Mouse (Mus musculus): ENCODE results near the gene Taf9b.
"Not testable (repeated sequence)": the region's sequence is repeated elsewhere in the genome, so short reads cannot be mapped to it uniquely, and the experiment has no call there.

The Taf9b gene

DNA sequence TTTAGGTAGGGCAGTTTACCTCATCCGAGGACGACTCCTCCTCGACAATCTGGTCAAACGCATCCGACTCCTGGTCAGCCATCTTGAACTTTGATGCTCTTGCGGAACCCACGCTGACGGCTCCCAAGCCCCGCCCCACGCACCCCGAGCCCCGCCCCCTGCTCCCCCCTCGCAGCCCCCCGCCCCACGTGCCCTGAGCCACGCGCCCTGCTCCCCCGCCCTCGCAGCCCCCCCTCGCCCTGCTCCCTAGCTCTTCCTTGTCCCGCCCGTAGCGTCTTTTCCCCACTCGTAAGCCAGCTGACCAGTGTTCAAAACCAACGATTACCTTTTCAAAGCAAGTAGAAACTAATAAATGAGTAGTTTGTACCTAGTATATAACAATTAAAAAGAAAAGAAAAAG is at the start of gene Taf9b:
Taf9b (minus strand) TSS at position 101 of the 400 bp plus-strand sequence.
- DNase-seq (ENCODE audit: low read depth, low spot score): no peak

GRCm38 (mm10) chrX:106255276-106255675 is 34.3 kb upstream of the Taf9b start, which contains the start of gene Fnd3c2:
TSS of gene Fnd3c2 (minus strand) at chrX:106255376.
- no peak for DNase-seq (ENCODE audit: low read depth, low spot score)

GRCm38 (mm10) chrX:106219171-106220032 is 1.6 kb downstream of the Taf9b start:
- DNase-seq (ENCODE audit: low read depth, low spot score): peak; percentile 42

- DNase-seq (ENCODE audit: low read depth, low spot score): no peak
Observed at GRCm38 (mm10) chrX:106209100-106209499, 11.9 kb downstream of the Taf9b start.

GRCm38 (mm10) chrX:106198904-106199303 is 22.1 kb downstream of the Taf9b start:
- DNase-seq (ENCODE audit: low read depth, low spot score): no peak

DNA sequence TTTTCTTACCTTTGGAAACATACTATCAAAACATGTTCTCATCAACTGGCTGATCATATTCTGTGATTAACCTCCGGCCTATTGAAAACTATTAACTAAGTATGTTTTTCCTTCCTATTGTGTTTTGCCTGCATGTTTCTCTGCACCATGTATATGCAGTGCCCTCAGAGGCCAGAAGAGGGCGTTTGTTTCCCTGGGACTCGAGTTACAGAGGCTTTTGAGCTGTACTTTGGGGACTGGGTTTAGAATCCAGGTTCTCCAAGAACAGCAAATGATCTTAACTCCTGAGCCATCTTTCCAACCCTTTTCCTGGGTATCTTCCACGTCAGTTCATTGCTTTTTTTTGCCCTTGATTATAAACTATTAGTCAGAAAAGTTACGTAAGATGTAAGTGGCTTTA is 23.6 kb downstream of the Taf9b start:
- DNase-seq (ENCODE audit: low read depth, low spot score): no peak

GRCm38 (mm10) chrX:106194361-106194760 is 26.6 kb downstream of the Taf9b start:
- not testable (repeated sequence) for DNase-seq (ENCODE audit: low read depth, low spot score)

DNA sequence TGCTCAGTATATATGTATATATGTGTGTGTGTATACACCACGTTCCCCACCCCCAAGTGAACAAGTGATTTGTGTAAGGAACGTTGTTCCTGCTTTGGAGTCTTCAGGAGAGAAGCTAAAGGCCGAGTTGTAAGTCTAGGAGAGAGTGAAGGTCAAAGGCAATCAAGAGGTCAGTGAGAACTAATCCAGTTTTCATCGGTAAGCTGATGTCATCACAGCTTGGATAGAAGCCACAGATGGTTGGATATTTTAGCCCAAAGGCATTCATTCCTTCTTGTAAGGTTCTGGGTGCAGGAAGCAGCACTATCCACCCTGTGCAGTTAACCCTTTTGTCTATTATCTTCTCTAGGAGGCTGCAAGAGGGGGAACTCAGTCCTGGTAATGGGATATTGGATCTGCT is 30.9 kb downstream of the Taf9b start:
- DNase-seq (ENCODE audit: low read depth, low spot score): no peak

GRCm38 (mm10) chrX:106189356-106189755 is 31.6 kb downstream of the Taf9b start:
- no peak for DNase-seq (ENCODE audit: low read depth, low spot score)

DNA sequence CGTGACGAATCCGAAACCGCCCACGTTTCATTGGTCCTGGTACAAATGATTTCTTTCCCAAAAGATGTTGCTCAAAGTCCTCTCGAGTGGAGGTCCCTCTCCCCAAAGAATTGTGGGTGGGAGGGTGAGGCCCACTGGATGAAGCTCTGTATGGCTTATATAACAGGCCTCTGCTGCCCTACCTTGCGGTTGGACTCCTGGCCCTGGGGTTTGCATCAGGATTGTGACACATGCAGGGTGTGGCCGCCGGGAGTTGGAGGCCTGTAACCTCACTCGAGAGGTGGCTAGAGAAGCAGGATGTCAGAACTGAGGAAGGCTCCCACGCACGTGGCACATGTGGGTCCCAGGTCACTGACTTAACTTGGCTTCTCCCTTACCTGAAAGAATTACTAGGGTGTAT is 33.2 kb downstream of the Taf9b start:
- DNase-seq (ENCODE audit: low read depth, low spot score): no peak

GRCm38 (mm10) chrX:106186713-106187649 is 34.0 kb downstream of the Taf9b start, which contains the start of gene Pgk1:
TSS of gene Pgk1 (plus strand) at chrX:106187100.
- DNase-seq (ENCODE audit: low read depth, low spot score): peak; percentile 80

DNA sequence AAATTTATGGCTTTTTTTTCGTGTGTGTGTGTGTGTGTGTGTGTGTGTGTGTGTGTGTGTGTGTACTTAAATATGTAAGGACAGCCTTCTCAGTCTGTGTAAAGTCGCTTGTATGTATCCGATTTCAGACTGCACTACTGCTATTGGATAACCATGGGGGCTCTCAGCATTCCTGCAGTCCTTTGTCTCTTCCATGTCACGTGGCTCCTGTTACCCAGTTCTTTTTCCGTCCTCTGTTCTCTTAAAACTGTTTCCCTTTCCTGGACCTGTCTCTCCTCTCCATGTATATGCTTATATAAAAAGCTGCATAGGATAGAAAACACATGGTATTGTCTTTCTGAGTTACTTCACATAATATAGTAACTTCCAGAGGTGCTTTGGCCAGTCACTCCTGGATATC is 35.3 kb downstream of the Taf9b start:
- DNase-seq (ENCODE audit: low read depth, low spot score): no peak

GRCm38 (mm10) chrX:106184279-106184678 is 36.7 kb downstream of the Taf9b start:
- DNase-seq (ENCODE audit: low read depth, low spot score): no peak

DNA sequence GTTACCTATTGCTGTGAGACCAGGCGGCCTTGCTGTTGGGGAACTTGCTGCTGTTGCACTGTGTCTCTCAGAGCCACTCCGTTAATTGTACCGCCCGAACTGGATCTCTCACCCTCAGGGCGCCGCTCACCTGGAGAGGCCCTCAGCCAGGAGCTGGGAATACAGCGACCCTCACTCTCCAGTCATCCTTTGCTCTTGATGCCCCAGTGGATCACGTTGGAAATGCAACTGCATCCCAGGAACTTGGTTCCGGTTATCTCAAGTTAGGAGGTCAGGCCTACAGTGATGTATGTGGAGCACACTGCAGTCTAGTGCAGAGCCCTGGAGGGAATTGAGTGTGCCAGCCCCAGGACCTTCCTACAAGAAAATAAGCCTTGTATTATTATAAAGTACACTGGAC is 44.6 kb downstream of the Taf9b start:
- DNase-seq (ENCODE audit: low read depth, low spot score): no peak

DNA sequence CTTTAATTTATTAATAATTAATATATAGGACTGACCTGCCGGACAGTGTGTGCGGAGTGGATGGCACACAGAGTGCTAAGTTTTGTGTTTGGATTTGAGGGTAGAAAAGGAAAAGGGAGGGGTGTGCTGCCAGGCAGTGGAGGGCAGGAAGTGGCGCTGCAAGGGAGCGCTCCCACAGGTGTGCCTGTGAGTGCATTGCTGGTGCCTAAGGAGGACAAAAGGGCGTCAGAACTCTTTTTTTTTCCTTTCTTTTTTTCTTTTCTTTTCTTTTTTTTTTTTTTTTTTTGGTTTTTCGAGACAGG is 49.2 kb downstream of the Taf9b start:
- no peak for DNase-seq (ENCODE audit: low read depth, low spot score)

- no peak for DNase-seq (ENCODE audit: low read depth, low spot score)
Observed at GRCm38 (mm10) chrX:106171106-106171852, 49.7 kb downstream of the Taf9b start.

- no peak for DNase-seq (ENCODE audit: low read depth, low spot score)
Observed at GRCm38 (mm10) chrX:106165089-106165488, 55.9 kb downstream of the Taf9b start.

DNA sequence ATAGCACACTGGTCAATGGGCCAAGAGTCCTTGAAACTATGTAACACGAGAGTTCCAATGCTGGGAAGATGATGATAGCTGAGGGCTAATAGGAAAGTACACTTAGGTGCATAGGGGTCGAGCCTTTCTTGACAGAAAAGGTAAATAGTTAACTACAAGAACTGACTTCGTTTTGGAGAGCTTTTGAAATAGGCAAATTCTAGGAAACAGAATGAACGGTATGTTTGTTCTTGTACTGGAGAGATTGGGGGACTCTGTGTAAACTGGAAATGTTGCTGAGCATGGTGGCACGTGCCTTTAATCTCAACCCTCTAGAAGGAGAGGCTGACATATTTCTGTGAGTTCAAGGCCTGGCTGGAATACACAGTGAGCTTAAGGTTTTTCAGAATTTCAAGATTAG is 56.4 kb downstream of the Taf9b start:
- no peak for DNase-seq (ENCODE audit: low read depth, low spot score)

- DNase-seq (ENCODE audit: low read depth, low spot score): no peak
Observed at GRCm38 (mm10) chrX:106163995-106164394, 57.0 kb downstream of the Taf9b start.
